Mouse (Mus musculus): Measurements from ENCODE around the gene Bcr. TPM values are rescaled to one million over a fixed set of nuclear protein-coding genes. Genes with fewer than 3 reads are reported as not detected.
A peak's percentile ranks its signal among the peaks of the same experiment; 100 is the strongest.

The Bcr gene
- polyA plus RNA-seq, 1 experiment: 20.8 TPM

GRCm38 (mm10) chr10:75146001-75146400, 85.6 kb downstream of the Bcr start:
- Histone ChIP-seq H3K27ac (ENCODE audit: control insufficient read depth, insufficient read depth, low read length) (no peak overlapping the region), H3K4me3 (ENCODE audit: control insufficient read depth, insufficient read depth, low read length) (no peak overlapping the region), H3K4me1 (replicated peaks; ENCODE audit: control insufficient read depth, insufficient read depth, low read length) (peaks cover 17% of the 10 kb centered on the region), H3K27me3 (ENCODE audit: control insufficient read depth, insufficient read depth, low read length) (no peaks in the 10 kb centered on the region), H3K36me3 (ENCODE audit: control insufficient read depth, insufficient read depth, low read length) (no peaks in the 10 kb centered on the region)
- WGBS: 10% methylated on average over 4 of the region's 4 CpGs
- TF ChIP-seq CTCF (IDR thresholded peaks at IDR 0.05; ENCODE audit: borderline replicate concordance, control insufficient read depth, extremely low read depth, insufficient read depth, low read length, poor library complexity) (peak; percentile 35; the same call in 1 of the 2 replicates), POLR2A (IDR thresholded peaks at IDR 0.05; ENCODE audit: control insufficient read depth, extremely low read depth, insufficient read depth, low read length, poor library complexity) (0 out of 2 replicates have a peak, but pooled peaks have one; percentile 22)
- DNase-seq: peak; percentile 85

DNA sequence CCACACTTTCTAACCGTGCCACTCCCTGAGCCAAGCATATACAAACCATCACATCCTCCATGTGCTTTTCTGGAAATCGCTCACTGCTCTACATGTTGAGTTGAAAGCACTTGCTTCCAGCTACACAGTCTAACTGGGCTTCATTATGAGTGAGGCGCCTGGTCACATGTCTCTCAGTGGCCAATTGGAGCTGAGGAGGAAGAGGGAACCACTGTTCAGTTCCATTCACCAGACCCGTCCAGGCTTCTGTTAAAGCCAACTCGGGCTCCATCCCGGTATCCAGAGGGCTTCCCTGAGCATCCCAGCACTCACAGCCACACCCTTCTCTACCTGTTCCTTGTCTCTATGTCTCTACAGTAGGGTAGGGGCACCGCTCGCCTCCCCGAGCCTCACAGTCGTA, 86.2 kb downstream of the Bcr start:
- Histone ChIP-seq H3K4me3 (ENCODE audit: control insufficient read depth, insufficient read depth, low read length) (no peak overlapping the region), H3K27me3 (ENCODE audit: control insufficient read depth, insufficient read depth, low read length) (no peaks in the 10 kb centered on the region), H3K36me3 (ENCODE audit: control insufficient read depth, insufficient read depth, low read length) (no peaks in the 10 kb centered on the region), H3K4me1 (replicated peaks; ENCODE audit: control insufficient read depth, insufficient read depth, low read length) (peaks cover 17% of the 10 kb centered on the region), H3K27ac (ENCODE audit: control insufficient read depth, insufficient read depth, low read length) (no peak overlapping the region)
- 86% methylated on average over 10 of the region's 10 CpGs for WGBS
- TF ChIP-seq POLR2A (IDR thresholded peaks at IDR 0.05; ENCODE audit: control insufficient read depth, extremely low read depth, insufficient read depth, low read length, poor library complexity) (no peak), CTCF (IDR thresholded peaks at IDR 0.05; ENCODE audit: borderline replicate concordance, control insufficient read depth, extremely low read depth, insufficient read depth, low read length, poor library complexity) (no peak)
- no peak for DNase-seq

GRCm38 (mm10) chr10:75148295-75148694, 87.9 kb downstream of the Bcr start:
- TF ChIP-seq CTCF (IDR thresholded peaks at IDR 0.05; ENCODE audit: borderline replicate concordance, control insufficient read depth, extremely low read depth, insufficient read depth, low read length, poor library complexity) (no peak), POLR2A (IDR thresholded peaks at IDR 0.05; ENCODE audit: control insufficient read depth, extremely low read depth, insufficient read depth, low read length, poor library complexity) (no peak)

DNA sequence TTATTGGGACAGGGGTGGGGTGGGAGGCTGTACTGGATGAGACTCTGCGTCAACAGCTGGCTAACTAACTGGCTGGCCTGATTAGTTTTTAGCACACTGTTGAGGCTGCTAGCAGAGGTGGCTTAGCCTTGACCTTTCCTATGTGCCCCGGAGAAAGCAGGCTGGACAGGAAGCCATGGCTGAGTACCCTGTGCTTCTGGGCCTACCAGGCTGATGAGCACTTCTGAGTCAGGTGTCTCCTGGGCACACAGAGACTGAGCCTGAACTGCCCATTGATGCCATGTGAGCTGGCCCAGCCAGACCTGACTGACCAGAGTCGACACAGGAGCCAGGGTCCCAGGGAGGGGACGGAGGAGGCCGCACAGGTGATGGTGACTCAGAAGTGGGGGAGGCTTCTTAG, 90.0 kb downstream of the Bcr start:
- no peak for TF ChIP-seq CTCF (IDR thresholded peaks at IDR 0.05; ENCODE audit: borderline replicate concordance, control insufficient read depth, extremely low read depth, insufficient read depth, low read length, poor library complexity)
- no peak for TF ChIP-seq POLR2A (IDR thresholded peaks at IDR 0.05; ENCODE audit: control insufficient read depth, extremely low read depth, insufficient read depth, low read length, poor library complexity)
- 93% methylated on average over 5 of the region's 5 CpGs for WGBS
- DNase-seq: no peak
- H3K4me3 ChIP-seq (ENCODE audit: control insufficient read depth, insufficient read depth, low read length): no peak overlapping the region
- no peaks in the 10 kb centered on the region for H3K36me3 ChIP-seq (ENCODE audit: control insufficient read depth, insufficient read depth, low read length)
- H3K27me3 ChIP-seq (ENCODE audit: control insufficient read depth, insufficient read depth, low read length): no peaks in the 10 kb centered on the region
- H3K27ac ChIP-seq (ENCODE audit: control insufficient read depth, insufficient read depth, low read length): no peak overlapping the region
- peaks cover 14% of the 10 kb centered on the region for H3K4me1 ChIP-seq (replicated peaks; ENCODE audit: control insufficient read depth, insufficient read depth, low read length)

More at GRCm38 (mm10) chr10:75148295-75148694, 87.9 kb downstream of the Bcr start:
- H3K4me3 ChIP-seq (ENCODE audit: control insufficient read depth, insufficient read depth, low read length): no peak overlapping the region
- no peaks in the 10 kb centered on the region for H3K36me3 ChIP-seq (ENCODE audit: control insufficient read depth, insufficient read depth, low read length)
- peaks cover 17% of the 10 kb centered on the region for H3K4me1 ChIP-seq (replicated peaks; ENCODE audit: control insufficient read depth, insufficient read depth, low read length)
- H3K27me3 ChIP-seq (ENCODE audit: control insufficient read depth, insufficient read depth, low read length): no peaks in the 10 kb centered on the region
- WGBS: 92% methylated on average over 6 of the region's 6 CpGs
- DNase-seq: no peak
- H3K27ac ChIP-seq (ENCODE audit: control insufficient read depth, insufficient read depth, low read length): no peak overlapping the region

DNA sequence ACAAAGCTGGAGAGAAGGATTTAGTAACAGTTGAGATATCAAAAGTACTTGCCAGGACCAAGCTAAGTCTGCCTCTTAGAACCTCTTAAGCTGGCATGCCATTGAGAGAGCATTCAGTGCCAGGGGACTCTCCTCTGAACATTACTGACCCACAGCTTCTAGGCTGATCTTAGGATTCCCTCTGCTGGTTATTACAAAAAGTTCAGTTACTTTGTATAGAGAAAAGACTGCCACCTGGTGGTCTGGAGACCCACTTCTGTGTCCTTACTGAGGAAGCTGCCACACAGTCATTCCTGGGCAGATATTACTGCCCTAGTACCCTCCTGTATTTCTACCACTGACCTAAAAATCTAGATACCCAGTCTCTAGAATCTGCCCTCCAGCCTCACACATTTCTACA, 90.9 kb downstream of the Bcr start:
- DNase-seq: peak; percentile 73
- H3K27me3 ChIP-seq (ENCODE audit: control insufficient read depth, insufficient read depth, low read length): no peaks in the 10 kb centered on the region
- peaks cover 6% of the 10 kb centered on the region for H3K4me1 ChIP-seq (replicated peaks; ENCODE audit: control insufficient read depth, insufficient read depth, low read length)
- no peak overlapping the region for H3K27ac ChIP-seq (ENCODE audit: control insufficient read depth, insufficient read depth, low read length)
- TF ChIP-seq CTCF (IDR thresholded peaks at IDR 0.05; ENCODE audit: borderline replicate concordance, control insufficient read depth, extremely low read depth, insufficient read depth, low read length, poor library complexity) (no peak), POLR2A (IDR thresholded peaks at IDR 0.05; ENCODE audit: control insufficient read depth, extremely low read depth, insufficient read depth, low read length, poor library complexity) (no peak)
- no peaks in the 10 kb centered on the region for H3K36me3 ChIP-seq (ENCODE audit: control insufficient read depth, insufficient read depth, low read length)
- H3K4me3 ChIP-seq (ENCODE audit: control insufficient read depth, insufficient read depth, low read length): no peak overlapping the region

GRCm38 (mm10) chr10:75156835-75157234, 96.4 kb downstream of the Bcr start:
- no peak for DNase-seq
- TF ChIP-seq POLR2A (IDR thresholded peaks at IDR 0.05; ENCODE audit: control insufficient read depth, extremely low read depth, insufficient read depth, low read length, poor library complexity) (no peak), CTCF (IDR thresholded peaks at IDR 0.05; ENCODE audit: borderline replicate concordance, control insufficient read depth, extremely low read depth, insufficient read depth, low read length, poor library complexity) (no peak)
- Histone ChIP-seq H3K27ac (ENCODE audit: control insufficient read depth, insufficient read depth, low read length) (no peak overlapping the region), H3K4me3 (ENCODE audit: control insufficient read depth, insufficient read depth, low read length) (no peak overlapping the region), H3K27me3 (ENCODE audit: control insufficient read depth, insufficient read depth, low read length) (no peaks in the 10 kb centered on the region), H3K4me1 (replicated peaks; ENCODE audit: control insufficient read depth, insufficient read depth, low read length) (no peaks in the 10 kb centered on the region), H3K36me3 (ENCODE audit: control insufficient read depth, insufficient read depth, low read length) (peaks cover 5% of the 10 kb centered on the region; the same call in 1 of the 2 replicates)
- 94% methylated on average over 6 of the region's 6 CpGs for WGBS

DNA sequence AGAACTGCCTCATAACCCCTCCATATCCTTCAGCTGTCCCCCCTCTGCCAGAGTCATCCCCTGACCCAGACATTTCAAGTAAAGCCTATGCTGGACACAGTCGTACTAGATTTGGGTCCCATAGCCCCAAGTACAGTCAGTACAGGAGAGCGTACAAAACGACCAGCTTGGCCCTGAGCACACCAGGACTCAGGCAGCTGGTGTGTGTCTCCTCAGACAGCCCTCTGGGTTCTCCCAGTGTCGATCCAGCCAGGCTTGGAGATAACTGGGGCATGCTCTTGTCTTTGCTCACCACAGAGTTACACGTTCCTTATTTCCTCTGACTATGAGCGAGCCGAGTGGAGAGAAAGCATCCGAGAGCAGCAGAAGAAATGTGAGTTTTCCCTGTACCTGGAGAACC, 97.3 kb downstream of the Bcr start:
- Histone ChIP-seq H3K36me3 (ENCODE audit: control insufficient read depth, insufficient read depth, low read length) (peaks cover 5% of the 10 kb centered on the region; the same call in 1 of the 2 replicates), H3K4me1 (replicated peaks; ENCODE audit: control insufficient read depth, insufficient read depth, low read length) (no peaks in the 10 kb centered on the region), H3K27ac (ENCODE audit: control insufficient read depth, insufficient read depth, low read length) (no peak overlapping the region), H3K27me3 (ENCODE audit: control insufficient read depth, insufficient read depth, low read length) (no peaks in the 10 kb centered on the region), H3K4me3 (ENCODE audit: control insufficient read depth, insufficient read depth, low read length) (no peak overlapping the region)
- TF ChIP-seq CTCF (IDR thresholded peaks at IDR 0.05; ENCODE audit: borderline replicate concordance, control insufficient read depth, extremely low read depth, insufficient read depth, low read length, poor library complexity) (no peak), POLR2A (IDR thresholded peaks at IDR 0.05; ENCODE audit: control insufficient read depth, extremely low read depth, insufficient read depth, low read length, poor library complexity) (no peak)
- 93% methylated on average over 8 of the region's 8 CpGs for WGBS
- no peak for DNase-seq
